Mouse (Mus musculus): ENCODE measurements around the gene Apoa4.

GRCm38 (mm10) chr9:46214276-46214675 is 26.2 kb upstream of the Apoa4 start:
- TF ChIP-seq POLR2A (IDR thresholded peaks at IDR 0.05; ENCODE audit: low read depth, low read length) (no peak), CTCF (IDR thresholded peaks at IDR 0.05; ENCODE audit: extremely low read depth, insufficient read length, insufficient replicate concordance, low read depth, low read length) (no peak)
